Mouse (Mus musculus) large intestine, adult 2 months (tissue): ENCODE measurements around the gene Nfil3. TPM values are rescaled to one million over a fixed set of nuclear protein-coding genes. Genes with fewer than 3 reads are reported as not detected.

Experiments
- DNase-seq: peaks from one replicate; pipeline ENCODE4 v3.0.0-alpha.2; 2012; ENCODE audit warnings: low read depth, low spot score
- WGBS: fragments of 180-500 bp; shearing (Covaris S2); methylation state at CpG from one replicate; pipeline ENCODE4 v1.1.7; 2018; 5-methylcytosine and 5-hydroxymethylcytosine counted together
- polyA plus RNA-seq: library from polyadenylated mRNA; depleted of rRNA; stranded (reverse); fragments of >200 nt; gene quantifications from 2 replicates; pipeline ENCODE4 v1.2.3, GENCODE M21; 2012; rRNA removed

Gene Nfil3
- 12.5 and 15.7 TPM in 2 replicates for polyA plus RNA-seq

GRCm38 (mm10) chr13:52980951-52981421 is at the start of gene Nfil3:
Gene Nfil3 (minus strand): TSS chr13:52981073.
- under 1% methylated on average over 69 of the region's 79 CpGs for WGBS
- no peak for DNase-seq

DNA sequence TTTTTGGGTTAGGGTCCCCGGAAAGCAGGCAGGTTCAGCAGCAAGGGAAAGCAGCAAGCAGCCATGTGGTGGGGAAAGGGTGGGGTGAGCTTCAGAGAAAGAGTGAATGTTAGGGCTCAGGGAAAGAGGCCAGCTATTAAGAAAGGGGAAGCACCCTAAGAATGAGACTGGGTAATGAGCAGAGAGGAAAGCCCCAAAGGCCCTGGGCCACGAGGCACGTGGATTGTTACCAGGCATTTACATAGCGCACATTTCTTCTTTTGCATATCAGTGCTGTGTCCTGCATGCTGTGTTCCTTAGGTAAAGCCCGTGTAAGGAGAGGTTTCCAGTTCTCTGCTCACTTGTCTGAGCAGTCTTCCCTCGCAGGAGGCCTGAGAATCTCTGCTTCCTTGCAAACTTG is 43.4 kb upstream of the Nfil3 start:
- DNase-seq: no peak
- WGBS: 42% methylated on average over 6 of the region's 6 CpGs

DNA sequence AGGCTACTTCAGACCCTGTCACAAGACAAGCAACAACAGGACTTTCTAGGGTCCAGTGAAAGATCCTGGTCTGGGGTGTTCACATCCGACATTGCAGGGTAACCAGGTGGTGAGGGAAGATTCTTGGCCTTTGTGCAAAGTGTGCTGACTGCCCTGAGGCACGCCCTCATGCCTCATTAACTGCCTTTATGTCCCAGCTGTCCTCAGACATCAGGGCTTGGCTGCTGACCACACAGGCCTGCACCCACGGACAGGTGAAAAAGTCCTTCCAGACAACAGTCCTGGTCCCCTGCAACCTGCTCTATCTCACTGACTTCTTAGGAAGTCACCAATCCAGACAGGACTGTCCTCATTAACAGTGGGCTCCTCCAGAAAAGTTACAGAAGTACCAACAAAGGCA is 39.4 kb upstream of the Nfil3 start:
- WGBS: 56% methylated on average over 3 of the region's 3 CpGs
- DNase-seq: no peak

- DNase-seq: no peak
- WGBS: 62% methylated on average over 9 of the region's 9 CpGs
These were observed 38.7 kb upstream of the Nfil3 start for GRCm38 (mm10) chr13:53019532-53019931.

GRCm38 (mm10) chr13:53018976-53019375 is 38.1 kb upstream of the Nfil3 start:
- WGBS: 85% methylated on average over 6 of the region's 6 CpGs
- DNase-seq: no peak

DNA sequence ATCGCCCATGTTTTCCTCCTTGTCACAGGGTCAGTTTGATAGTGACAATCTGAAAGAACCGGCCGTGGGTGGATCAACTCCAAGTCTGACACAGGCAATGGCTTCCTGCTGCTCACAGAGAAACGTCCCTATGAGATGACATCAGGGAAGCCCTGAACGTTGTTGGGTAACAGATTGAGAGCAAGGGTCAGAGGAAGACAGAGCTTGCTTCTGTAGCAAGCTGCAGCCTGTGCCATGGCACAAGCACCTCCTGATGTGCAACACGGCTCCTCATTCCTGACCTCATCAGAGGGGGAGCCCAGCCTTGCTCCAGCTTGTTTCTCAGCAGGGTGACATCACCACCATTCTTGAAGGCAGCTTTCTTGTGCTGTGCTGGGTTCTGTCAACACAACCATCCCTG is 37.1 kb upstream of the Nfil3 start:
- 48% methylated on average over 6 of the region's 6 CpGs for WGBS
- DNase-seq: no peak

- no peak for DNase-seq
- WGBS: 78% methylated on average over 6 of the region's 6 CpGs
These were observed 36.2 kb upstream of the Nfil3 start for GRCm38 (mm10) chr13:53017117-53017516.

DNA sequence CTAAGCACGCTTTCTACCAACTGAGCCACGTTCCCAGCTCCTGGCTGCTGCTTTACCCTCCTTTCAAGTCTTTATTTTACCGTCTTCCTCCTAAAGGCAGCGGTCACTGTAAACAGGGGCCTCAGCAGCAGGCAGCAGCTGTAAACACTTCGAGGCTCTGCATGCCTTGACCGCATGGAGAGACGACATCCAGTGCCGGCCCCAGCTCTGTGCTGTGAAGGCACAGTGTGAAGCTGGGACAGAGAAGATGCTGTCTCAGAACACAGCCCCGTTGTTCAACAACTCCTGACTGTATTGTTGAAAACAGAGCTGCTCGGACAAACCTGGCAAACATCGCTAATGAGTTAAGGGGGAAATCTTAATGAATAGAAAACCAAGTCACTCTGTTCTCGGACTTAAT is 30.6 kb upstream of the Nfil3 start:
- 69% methylated on average over 12 of the region's 12 CpGs for WGBS

GRCm38 (mm10) chr13:53008489-53009184 is 27.8 kb upstream of the Nfil3 start:
- DNase-seq: peak; percentile 55
- WGBS: 20% methylated on average over 7 of the region's 7 CpGs

More for the DNA sequence above, 30.6 kb upstream of the Nfil3 start:
- no peak for DNase-seq

GRCm38 (mm10) chr13:53007781-53008180 is 26.9 kb upstream of the Nfil3 start:
- 26% methylated on average over 3 of the region's 3 CpGs for WGBS
- DNase-seq: no peak

DNA sequence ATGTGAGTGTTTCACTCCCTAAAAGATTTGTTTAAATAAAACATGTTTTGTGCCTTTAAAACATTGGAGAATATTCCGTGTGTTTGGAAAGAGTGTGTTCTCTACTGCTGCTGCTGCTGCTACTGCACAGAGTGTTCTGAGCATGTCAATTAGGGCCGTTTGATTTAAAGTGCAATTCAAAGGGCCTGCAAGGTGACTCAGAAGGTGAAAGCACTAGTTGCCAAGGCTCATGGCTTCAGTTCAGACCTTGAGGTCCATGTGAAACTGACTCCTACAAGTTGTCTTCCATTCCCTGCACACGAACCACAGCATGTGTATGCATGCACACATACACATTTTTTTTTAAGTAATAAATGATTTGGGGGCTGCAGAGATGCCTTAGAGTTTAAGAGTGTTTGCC is 22.4 kb upstream of the Nfil3 start:
- DNase-seq: no peak
- WGBS: 22% methylated on average over 3 of the region's 3 CpGs

DNA sequence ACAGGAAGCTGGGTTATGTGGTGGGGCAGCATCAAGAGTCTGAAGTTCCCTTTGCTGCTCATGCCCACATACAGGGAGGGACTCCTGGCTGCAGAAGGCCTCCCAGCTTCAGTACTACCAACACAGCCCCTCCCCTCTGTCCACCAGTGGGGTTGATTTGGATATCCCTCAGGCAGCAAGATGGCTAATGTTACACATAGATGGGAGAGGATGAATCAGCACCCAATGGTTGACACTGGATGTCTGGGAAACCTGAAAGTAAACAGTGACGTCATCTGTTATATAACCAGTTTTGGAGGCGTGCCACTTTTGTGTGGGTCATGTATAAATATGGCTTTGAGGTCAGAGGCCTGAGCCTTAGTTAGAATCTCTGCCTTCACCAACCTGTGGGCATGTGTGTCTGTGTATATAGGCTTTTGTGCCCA is 20.6 kb upstream of the Nfil3 start:
- DNase-seq: no peak
- WGBS: 17% methylated on average over 2 of the region's 2 CpGs

GRCm38 (mm10) chr13:53000481-53000880 is 19.6 kb upstream of the Nfil3 start:
- 83% methylated on average over 2 of the region's 2 CpGs for WGBS
- no peak for DNase-seq

GRCm38 (mm10) chr13:52998541-52998940 is 17.7 kb upstream of the Nfil3 start:
- DNase-seq: no peak
- WGBS: 87% methylated on average over 10 of the region's 10 CpGs

- 74% methylated on average over 2 of the region's 2 CpGs for WGBS
- DNase-seq: no peak
These were observed 16.9 kb upstream of the Nfil3 start for GRCm38 (mm10) chr13:52997806-52998205.

- 86% methylated on average over 8 of the region's 8 CpGs for WGBS
These were observed 15.3 kb upstream of the Nfil3 start for GRCm38 (mm10) chr13:52996201-52996600.

DNA sequence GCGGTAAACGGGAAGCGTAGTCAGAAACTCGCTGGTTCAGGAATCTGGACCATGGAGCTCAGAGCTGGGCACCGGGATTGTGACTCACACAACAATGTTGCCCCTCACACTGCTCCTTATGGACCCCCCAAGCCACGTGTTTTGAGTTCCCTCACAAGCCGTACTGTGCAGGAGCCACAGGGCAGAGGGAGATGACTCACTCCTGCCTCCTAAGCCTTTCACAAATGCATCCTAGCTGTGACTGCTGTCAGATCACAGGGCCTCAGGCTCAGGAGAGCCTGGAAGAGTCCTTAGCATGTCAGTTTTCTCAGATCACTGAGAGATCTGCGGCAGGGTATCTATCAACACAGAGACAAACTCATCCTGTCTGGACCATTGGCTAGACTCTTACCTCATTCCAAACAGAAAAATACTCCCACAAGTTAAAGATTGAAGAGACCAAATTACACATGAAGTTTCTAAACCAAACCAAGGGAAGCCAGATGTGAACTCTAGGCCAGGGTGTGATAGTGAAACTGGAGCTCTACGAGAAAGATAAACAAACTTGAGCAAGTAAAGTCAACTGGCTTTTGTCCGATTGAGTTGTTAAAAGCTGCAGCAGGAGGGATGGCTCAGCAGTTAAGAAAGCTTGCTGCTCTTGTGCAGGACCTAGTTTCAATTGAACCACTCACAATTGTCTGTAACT is 13.5 kb upstream of the Nfil3 start:
- no peak for DNase-seq
- WGBS: 56% methylated on average over 10 of the region's 10 CpGs

More at GRCm38 (mm10) chr13:52996201-52996600, 15.3 kb upstream of the Nfil3 start:
- no peak for DNase-seq

DNA sequence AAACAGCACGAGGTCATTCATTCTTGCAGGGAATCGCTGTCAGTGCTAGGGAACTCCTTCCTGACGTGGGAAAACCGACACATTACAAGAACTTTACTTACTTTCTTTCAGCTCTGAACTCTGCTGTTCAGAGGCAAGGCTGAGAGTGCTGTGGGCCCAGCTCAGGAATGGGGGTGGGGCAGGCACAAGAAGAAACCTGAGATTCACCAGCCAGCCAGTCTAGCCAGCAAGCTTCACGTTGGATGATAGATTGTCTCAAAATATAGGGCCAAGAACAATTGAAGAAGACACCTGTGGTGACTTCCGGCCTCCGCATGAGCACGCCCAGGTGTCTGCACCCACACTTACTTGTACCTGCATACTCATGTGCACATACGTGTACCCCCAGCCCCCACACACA is 9.3 kb upstream of the Nfil3 start:
- WGBS: 76% methylated on average over 9 of the region's 9 CpGs
- no peak for DNase-seq

- DNase-seq: no peak
- 84% methylated on average over 16 of the region's 16 CpGs for WGBS
These were observed 8.1 kb upstream of the Nfil3 start for GRCm38 (mm10) chr13:52989005-52989404.

DNA sequence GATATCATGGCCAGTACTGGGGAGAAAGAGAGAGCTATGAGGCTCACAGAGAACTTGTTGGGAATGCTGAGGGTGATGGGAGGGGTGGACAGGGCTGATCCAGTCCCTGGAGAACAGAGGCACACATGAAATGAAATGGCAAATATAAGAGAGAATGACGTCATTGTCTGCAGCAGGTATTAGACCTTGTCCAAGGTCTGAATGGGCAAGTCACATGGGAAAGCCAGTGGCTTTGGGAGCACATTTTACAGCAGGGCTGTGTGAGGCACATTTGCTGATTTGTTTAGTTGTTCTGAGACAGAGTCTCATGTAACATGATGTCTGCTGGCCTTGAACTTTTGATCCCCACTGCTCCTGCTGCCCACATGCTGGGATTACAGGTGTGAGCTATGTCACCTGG is 7.0 kb upstream of the Nfil3 start:
- 25% methylated on average over 1 of the region's 1 CpGs for WGBS
- DNase-seq: no peak

DNA sequence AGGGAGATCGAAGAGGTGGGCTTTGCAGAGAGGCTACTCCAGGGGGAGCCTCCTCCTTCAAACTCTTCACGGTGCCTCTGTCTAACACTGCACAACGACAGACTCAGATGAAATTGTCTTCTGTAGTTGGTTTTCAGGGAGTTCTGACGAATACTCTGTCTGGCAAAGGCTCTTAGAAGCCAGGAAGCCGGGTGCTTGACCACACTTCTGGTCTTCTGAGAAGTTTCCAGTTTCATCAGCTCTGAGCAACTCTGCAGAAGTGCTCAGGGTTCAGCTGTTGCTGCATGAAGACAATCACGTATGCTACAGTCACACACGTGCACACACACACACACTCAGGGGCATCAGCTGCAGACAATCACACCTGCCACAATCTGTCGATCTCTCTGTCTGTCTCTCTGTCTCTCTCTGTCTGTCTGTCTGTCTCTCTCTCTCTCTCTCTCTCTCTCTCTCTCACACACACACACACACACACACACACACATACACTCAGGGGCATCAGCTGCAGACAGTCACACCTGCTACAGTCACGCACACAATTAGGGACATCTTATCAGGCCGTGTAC is 5.4 kb upstream of the Nfil3 start:
- no peak for DNase-seq
- 68% methylated on average over 10 of the region's 10 CpGs for WGBS
